ENCODE assay signal across 27 mouse cellular contexts in the genomic region with DNA sequence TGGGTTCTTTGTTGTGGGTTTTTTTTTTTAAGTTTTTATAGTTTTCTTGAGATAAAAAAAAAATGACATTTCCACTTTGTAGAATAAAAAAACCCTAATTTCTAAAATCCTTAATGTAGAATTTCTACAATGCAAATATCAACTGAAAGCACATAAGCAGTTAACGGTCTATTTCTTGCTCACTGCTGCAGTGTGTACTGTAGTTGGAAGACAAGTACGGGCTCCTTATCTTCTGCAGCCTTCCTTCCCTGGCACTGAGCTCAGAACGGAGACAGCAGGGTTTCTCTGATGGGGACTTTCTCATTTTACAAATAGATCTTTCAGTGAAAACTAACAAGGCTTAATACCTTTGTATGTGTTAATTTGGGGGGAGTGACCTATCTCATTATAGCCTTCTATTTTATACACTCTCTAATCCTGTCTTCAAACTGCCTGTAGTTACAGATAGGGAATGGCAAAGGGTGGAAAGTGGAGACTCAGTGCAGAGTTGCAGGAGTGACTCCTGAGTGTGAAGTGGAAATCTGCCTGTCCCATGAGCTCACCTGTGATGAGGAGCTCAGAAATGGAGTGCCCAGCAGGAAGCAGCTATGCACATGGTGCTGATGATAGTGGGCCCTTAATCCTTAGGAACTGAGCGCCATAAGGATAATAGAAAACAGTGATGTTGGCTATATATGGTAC. TPM values are rescaled to one million over a fixed set of nuclear protein-coding genes. Genes with fewer than 3 reads are reported as not detected.
A peak's percentile ranks its signal among the peaks of the same experiment; 100 is the strongest.
DNase-seq lines count a peak whose midpoint lies in the region; ATAC-seq and TF ChIP-seq lines count a peak whose summit lies in the region.
"Had no signal": no experiment of that assay in that cellular context is flagged by ENCODE, and none has a peak within 500 bp of the region (broad histone marks: within the 10 kb centered on the region; RNA-seq: fewer than 3 reads in every experiment).

No protein-coding gene starts in this region.

- DNase-seq in liver, embryonic 11.5 days (ENCODE audit: low spot score): no peak
- DNase-seq in liver: no peak
- DNase-seq in liver, embryonic 13.5 days: no peak
- DNase-seq in liver, postnatal 0 days: no peak
- no peak for DNase-seq in layer of hippocampus, postnatal 14 days (ENCODE audit: low spot score in 2 of 2)
- DNase-seq in thymus, adult 2 months: no peak
- DNase-seq in midbrain, embryonic 14.5 days: no peak
- DNase-seq: adrenal gland, adult 2 months; adrenal gland, postnatal 25 days; B cell, adult 2 months; cerebellum, adult 18-20 months; cerebellum, adult 9-11 months; cerebellum, postnatal 36 days; embryo, embryonic 11 days; gastrocnemius, postnatal 36 days; heart, adult 2 months; heart, postnatal 14 days had no signal

- H3K36me3 ChIP-seq in liver, embryonic 11.5 days (ENCODE audit: control insufficient read depth, insufficient read depth, low read length): peaks cover 7% of the 10 kb centered on the region; the same call in 1 of the 2 replicates
- peaks cover 15% of the 10 kb centered on the region for H3K36me3 ChIP-seq in liver, embryonic 13.5 days
- peaks cover 6% of the 10 kb centered on the region for H3K36me3 ChIP-seq in liver, postnatal 0 days (replicated peaks; ENCODE audit: insufficient read depth, low read length)
- 0 out of 2 replicates have a peak, but pooled peaks cover 3% of the 10 kb centered on the region for H3K36me3 ChIP-seq in thymus, adult 2 months (ENCODE audit: control insufficient read depth, insufficient read depth, low read length)
- peaks cover 5% of the 10 kb centered on the region for H3K36me3 ChIP-seq in midbrain, embryonic 14.5 days (ENCODE audit: control insufficient read depth, insufficient read depth, low read length)

- H3K4me2 ChIP-seq in liver, embryonic 11.5 days: no peak overlapping the region
- no peak overlapping the region for H3K4me2 ChIP-seq in liver, embryonic 13.5 days
- no peak overlapping the region for H3K4me2 ChIP-seq in liver, postnatal 0 days (ENCODE audit: low read depth, low read length)
- H3K4me2 ChIP-seq in midbrain, embryonic 14.5 days (ENCODE audit: low read length): no peak overlapping the region
- H3K4me2 ChIP-seq: embryonic facial prominence, embryonic 15.5 days; heart, embryonic 11.5 days; heart, embryonic 15.5 days; hindbrain, embryonic 14.5 days had no signal

- no peak overlapping the region for H3K4me3 ChIP-seq in liver, embryonic 11.5 days (ENCODE audit: low read depth, low read length)
- no peak overlapping the region for H3K4me3 ChIP-seq in liver, embryonic 13.5 days (replicated peaks)
- H3K4me3 ChIP-seq in liver, postnatal 0 days (ENCODE audit: low read depth, low read length): no peak overlapping the region
- H3K4me3 ChIP-seq in thymus, adult 2 months (ENCODE audit: control insufficient read depth, insufficient read depth, low read length): no peak overlapping the region
- no peak overlapping the region for H3K4me3 ChIP-seq in midbrain, embryonic 14.5 days (replicated peaks; ENCODE audit: low read depth, low read length)
- H3K4me3 ChIP-seq: embryonic facial prominence, embryonic 15.5 days; erythroblast, embryonic 14.5 days; forebrain, embryonic 10.5 days; heart, adult 2 months; heart, embryonic 15.5 days; hindbrain, embryonic 10.5 days had no signal

- ATAC-seq in liver, embryonic 11.5 days (replicated peaks; ENCODE audit: low FRiP score): peak; percentile 74; the same call in 1 of the 2 replicates
- peak; percentile 65; the same call in 1 of the 2 replicates for ATAC-seq in liver, embryonic 13.5 days (ENCODE audit: low read depth)
- no peak for ATAC-seq in liver, postnatal 0 days
- ATAC-seq in midbrain, embryonic 14.5 days (ENCODE audit: low FRiP score, low TSS enrichment): no peak
- ATAC-seq: CD4-positive, CD25-positive, alpha-beta regulatory T cell, adult 4 months; forebrain, embryonic 14.5 days had no signal

- TF ChIP-seq POLR2A in thymus, adult 2 months (IDR thresholded peaks at IDR 0.05; ENCODE audit: control insufficient read depth, extremely low read depth, insufficient read depth, low read length, poor library complexity): no peak

- 56% methylated on average over 4 of the region's 4 CpGs for WGBS in liver, embryonic 11.5 days
- WGBS in liver, embryonic 13.5 days (ENCODE audit: insufficient replicate concordance): 27% methylated on average over 4 of the region's 4 CpGs
- 50% methylated on average over 4 of the region's 4 CpGs for WGBS in liver, postnatal 0 days (ENCODE audit: insufficient replicate concordance)
- 94% methylated on average over 4 of the region's 4 CpGs for WGBS in thymus, adult 2 months
- 82% methylated on average over 4 of the region's 4 CpGs for WGBS in midbrain, embryonic 14.5 days

- H3K4me1 ChIP-seq in liver, embryonic 11.5 days (replicated peaks; ENCODE audit: control insufficient read depth, insufficient read depth, low read length): peaks cover 3% of the 10 kb centered on the region; the same call in 1 of the 2 replicates
- H3K4me1 ChIP-seq in liver, embryonic 13.5 days (replicated peaks): peaks cover 4% of the 10 kb centered on the region; the same call in 1 of the 2 replicates
- no peaks in the 10 kb centered on the region for H3K4me1 ChIP-seq in liver, postnatal 0 days (ENCODE audit: insufficient read depth)
- no peaks in the 10 kb centered on the region for H3K4me1 ChIP-seq in thymus, adult 2 months (replicated peaks; ENCODE audit: control insufficient read depth, insufficient read depth, low read length)
- no peaks in the 10 kb centered on the region for H3K4me1 ChIP-seq in midbrain, embryonic 14.5 days (ENCODE audit: control insufficient read depth, insufficient read depth, low read length)

- H3K9me3 ChIP-seq in liver, embryonic 11.5 days (ENCODE audit: control insufficient read depth, low read length): no peaks in the 10 kb centered on the region
- no peaks in the 10 kb centered on the region for H3K9me3 ChIP-seq in liver, embryonic 13.5 days (replicated peaks)
- H3K9me3 ChIP-seq in liver, postnatal 0 days (ENCODE audit: low read length): no peaks in the 10 kb centered on the region
- H3K9me3 ChIP-seq in midbrain, embryonic 14.5 days (ENCODE audit: control insufficient read depth, low read length): peaks cover 4% of the 10 kb centered on the region; the same call in 1 of the 2 replicates
- H3K9me3 ChIP-seq: embryonic facial prominence, embryonic 15.5 days; G1E; heart, embryonic 15.5 days had no signal

- H3K27ac ChIP-seq in liver, embryonic 11.5 days (ENCODE audit: low read depth, low read length): no peak overlapping the region
- 0 out of 2 replicates have a peak overlapping the region, but pooled peaks have one; percentile 41 for H3K27ac ChIP-seq in liver, embryonic 13.5 days
- no peak overlapping the region for H3K27ac ChIP-seq in liver, postnatal 0 days (ENCODE audit: low read depth)
- no peak overlapping the region for H3K27ac ChIP-seq in thymus, adult 2 months (ENCODE audit: control insufficient read depth, insufficient read depth, low read length)
- no peak overlapping the region for H3K27ac ChIP-seq in midbrain, embryonic 14.5 days (replicated peaks; ENCODE audit: low read depth, low read length)
- H3K27ac ChIP-seq: embryonic facial prominence, embryonic 15.5 days; forebrain, embryonic 10.5 days; heart, adult 2 months; heart, embryonic 15.5 days; hindbrain, embryonic 10.5 days; hindbrain, embryonic 14.5 days had no signal

- no peaks in the 10 kb centered on the region for H3K27me3 ChIP-seq in liver, embryonic 11.5 days (replicated peaks; ENCODE audit: control insufficient read depth, insufficient read depth, low read length)
- no peaks in the 10 kb centered on the region for H3K27me3 ChIP-seq in liver, embryonic 13.5 days
- H3K27me3 ChIP-seq in liver, postnatal 0 days (ENCODE audit: insufficient read depth, low read length): no peaks in the 10 kb centered on the region
- no peaks in the 10 kb centered on the region for H3K27me3 ChIP-seq in thymus, adult 2 months (ENCODE audit: control insufficient read depth, insufficient read depth, low read length)
- H3K27me3 ChIP-seq in midbrain, embryonic 14.5 days (ENCODE audit: control insufficient read depth, insufficient read depth, low read length): no peaks in the 10 kb centered on the region
- H3K27me3 ChIP-seq: embryonic facial prominence, embryonic 15.5 days; heart, embryonic 15.5 days had no signal

- TF ChIP-seq EP300 in liver, postnatal 0 days (IDR thresholded peaks at IDR 0.05; ENCODE audit: low read depth): 0 out of 2 replicates have a peak, but pooled peaks have one; percentile 25

- no peak for TF ChIP-seq CTCF in liver, postnatal 0 days (IDR thresholded peaks at IDR 0.05; ENCODE audit: low read depth)
- no peak for TF ChIP-seq CTCF in thymus, adult 2 months (IDR thresholded peaks at IDR 0.05; ENCODE audit: borderline replicate concordance, control insufficient read depth, extremely low read depth, insufficient read depth, low read length, poor library complexity)

- H3K9ac ChIP-seq in liver, embryonic 11.5 days (ENCODE audit: low read depth, low read length): no peak overlapping the region
- no peak overlapping the region for H3K9ac ChIP-seq in liver, embryonic 13.5 days
- H3K9ac ChIP-seq in liver, postnatal 0 days (replicated peaks): no peak overlapping the region
- H3K9ac ChIP-seq in midbrain, embryonic 14.5 days (replicated peaks; ENCODE audit: low read length): no peak overlapping the region
- H3K9ac ChIP-seq: embryonic facial prominence, embryonic 15.5 days; heart, embryonic 15.5 days; hindbrain, embryonic 14.5 days had no signal

RNA-seq across cellular contexts. Expression of a gene that starts 9.7 kb away (rescaled TPM):
- 29.4 and 29.8 TPM in 2 replicates for polyA plus RNA-seq in liver, embryonic 11.5 days (2014; fragmentation: Nextera tagmentation; extraction: Ambion mirVana)
- polyA plus RNA-seq in liver, embryonic 13.5 days (2015; fragmentation: Nextera tagmentation; extraction: Ambion mirVana): 7.7 and 10.5 TPM in 2 replicates
- 8.0 and 8.5 TPM in 2 replicates for polyA plus RNA-seq in liver, postnatal 0 days (2015; fragmentation: Nextera tagmentation; extraction: Ambion mirVana)
- total RNA-seq in layer of hippocampus, postnatal 14 days (2021): 10 to 100 TPM; 44.8 to 47.4 TPM
- 18.2 and 25.6 TPM in 2 replicates for polyA plus RNA-seq in thymus, adult 2 months (2012; rRNA removed)
- 43.2 and 61.9 TPM in 2 replicates for polyA plus RNA-seq in midbrain, embryonic 14.5 days (2014; fragmentation: Nextera tagmentation; extraction: Ambion mirVana)

Comparison
In these comparisons a context has a peak if more than half of its experiments do, and no peak if none do; other contexts are left out.
1. ATAC-seq: peak in liver, embryonic 11.5 days (single experiment) and liver, embryonic 13.5 days (single experiment); none in liver, postnatal 0 days (single experiment) and midbrain, embryonic 14.5 days (single experiment).